Mouse (Mus musculus) heart, adult 2 months (tissue): ENCODE results near the gene Gm44805.

Experiments
- CTCF ChIP-seq: fragments of 200-600 bp; IDR thresholded peaks from 2 replicates; pipeline ENCODE4 v1.8.1; 2022; ENCODE audit warnings: antibody characterized with exemption, mild to moderate bottlenecking, moderate library complexity
- POLR2A ChIP-seq: fragments of 200-500 bp; IDR thresholded peaks from 2 replicates; pipeline ENCODE4 v1.6.1; 2011; ENCODE audit warnings: mild to moderate bottlenecking, low read depth, low read length, control low read depth; ENCODE audit not compliant: insufficient read depth

DNA sequence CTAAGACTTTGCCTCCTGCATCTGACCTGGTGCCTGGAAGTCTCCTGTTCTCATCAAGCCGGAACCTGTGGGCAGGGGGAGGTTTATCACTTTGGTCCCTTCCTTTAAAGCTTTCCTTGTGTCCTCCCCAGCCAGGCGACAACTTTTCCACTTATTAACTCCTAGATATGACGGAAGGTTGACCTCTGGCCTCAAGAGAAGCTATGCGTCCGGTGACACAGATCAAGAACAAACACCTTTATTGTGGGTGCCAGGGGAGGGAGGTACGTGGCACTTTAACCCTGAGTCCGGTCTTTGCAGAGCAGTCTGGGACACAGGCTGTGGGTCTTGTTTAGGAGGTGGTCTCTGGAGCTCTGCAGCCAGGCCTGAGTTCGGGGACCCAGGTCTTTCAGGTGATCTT is 3.4 kb downstream of the Gm44805 start, which contains the start of gene Apoc2:
- TF ChIP-seq POLR2A (no peak), CTCF (no peak)
